Mouse (Mus musculus): Measurements from ENCODE around the gene Arl14. TPM values are rescaled to one million over a fixed set of nuclear protein-coding genes. Genes with fewer than 3 reads are reported as not detected.
"Not testable (repeated sequence)": the region's sequence is repeated elsewhere in the genome, so short reads cannot be mapped to it uniquely, and the experiment has no call there.

Arl14 gene
- polyA plus RNA-seq, 1 experiment from 2014 or later, result not detected

DNA sequence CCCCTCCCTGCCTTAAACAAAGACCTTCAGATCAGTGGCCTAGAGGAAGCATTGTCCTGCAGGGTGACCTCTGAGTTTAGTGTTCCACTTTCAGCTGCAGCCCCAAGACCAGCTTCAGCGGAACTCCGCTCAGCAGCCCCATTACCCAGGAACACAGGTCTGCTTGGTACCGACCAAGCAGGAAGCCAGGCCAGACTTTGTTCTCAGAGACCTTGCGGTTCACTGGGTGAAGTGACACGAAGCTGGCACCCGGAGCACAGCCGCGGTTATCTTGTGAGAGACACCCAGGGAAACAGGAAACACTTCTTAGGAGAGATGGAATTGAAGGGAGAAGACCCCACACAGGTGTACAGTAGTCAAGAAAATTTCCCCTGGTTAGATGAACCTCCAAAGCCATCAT lies 1.4 kb downstream of the Arl14 start:
- peak overlapping the region; percentile 56 for H3K27ac ChIP-seq
- no peak overlapping the region for H3K4me3 ChIP-seq
- peaks cover 5% of the 10 kb centered on the region; the same call in 1 of the 2 replicates for H3K4me1 ChIP-seq (replicated peaks)
- H3K27me3 ChIP-seq (ENCODE audit: insufficient read depth, poor library complexity, severe bottlenecking), result no peaks in the 10 kb centered on the region
- WGBS, result 72% methylated on average over 8 of the region's 8 CpGs
- no peak for DNase-seq (ENCODE audit: low spot score)
- no peaks in the 10 kb centered on the region for H3K9me3 ChIP-seq
- H3K36me3 ChIP-seq, result no peaks in the 10 kb centered on the region

DNA sequence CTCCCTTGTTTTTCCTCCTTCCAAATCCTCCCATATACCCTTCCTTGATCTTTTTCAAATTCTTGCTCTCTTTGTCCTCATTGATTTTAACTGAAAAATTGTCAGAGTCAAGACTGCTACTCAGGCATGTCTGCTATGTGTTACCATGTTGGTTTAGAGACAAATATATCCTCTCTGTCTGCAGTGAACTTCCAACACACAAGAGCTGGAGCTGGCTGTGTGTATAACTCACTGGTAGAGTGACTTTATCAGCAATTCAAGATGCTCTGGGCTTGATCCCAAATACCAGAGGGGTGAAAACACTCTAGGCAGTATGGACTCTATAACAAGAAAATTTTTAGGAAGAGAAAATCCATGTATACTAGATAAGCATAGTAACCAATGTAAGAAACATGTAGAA lies 2.8 kb downstream of the Arl14 start:
- no peak for DNase-seq (ENCODE audit: low spot score)
- no peaks in the 10 kb centered on the region for H3K36me3 ChIP-seq
- peaks cover 5% of the 10 kb centered on the region; the same call in 1 of the 2 replicates for H3K4me1 ChIP-seq (replicated peaks)
- no peak overlapping the region for H3K27ac ChIP-seq
- H3K4me3 ChIP-seq, result no peak overlapping the region
- no peaks in the 10 kb centered on the region for H3K9me3 ChIP-seq
- H3K27me3 ChIP-seq (ENCODE audit: insufficient read depth, poor library complexity, severe bottlenecking), result no peaks in the 10 kb centered on the region

DNA sequence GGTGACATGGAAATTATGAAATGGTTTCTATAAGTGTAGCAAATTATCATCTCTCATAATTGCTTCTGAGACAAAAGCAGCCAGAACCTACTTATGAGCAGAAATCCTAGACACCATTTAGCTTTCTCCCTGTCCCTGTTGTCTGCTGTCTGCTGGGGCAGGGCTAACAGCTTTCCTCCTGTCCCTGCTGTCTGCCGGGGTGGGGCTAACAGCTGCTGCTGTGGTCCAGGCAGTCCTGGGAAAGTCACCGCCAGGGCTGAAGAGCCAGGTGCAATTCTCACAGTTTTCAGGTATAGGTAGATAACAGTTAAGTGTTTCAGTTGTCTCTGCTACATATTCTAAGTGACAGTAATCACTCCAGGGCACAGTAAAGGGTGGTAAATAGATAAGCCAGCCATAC lies 4.3 kb downstream of the Arl14 start:
- 74% methylated on average over 2 of the region's 2 CpGs for WGBS
- H3K27ac ChIP-seq, result no peak overlapping the region

DNA sequence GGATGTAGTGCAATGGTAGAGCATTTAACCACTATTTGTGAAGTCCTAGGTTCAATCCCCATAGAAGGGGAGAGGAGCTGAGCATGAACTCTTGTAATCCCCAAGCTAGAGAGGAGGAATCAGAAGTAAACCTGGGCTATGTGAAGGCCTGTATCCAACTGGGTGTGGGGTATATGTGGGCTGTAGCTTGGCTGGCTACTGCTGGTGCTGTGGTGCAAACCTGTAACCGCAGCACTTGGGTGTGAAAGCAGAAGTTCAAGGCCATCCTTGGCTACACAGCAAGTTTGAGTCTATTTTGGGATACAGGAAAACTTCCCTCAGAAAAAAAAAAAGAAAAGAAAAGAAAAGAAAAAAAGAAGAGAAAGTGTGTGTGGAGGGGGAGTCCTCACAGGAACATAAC lies 5.8 kb downstream of the Arl14 start:
- H3K27me3 ChIP-seq (ENCODE audit: insufficient read depth, poor library complexity, severe bottlenecking), result no peaks in the 10 kb centered on the region
- 83% methylated on average over 1 of the region's 1 CpGs for whole genome bisulfite sequencing
- peaks cover 5% of the 10 kb centered on the region; the same call in 1 of the 2 replicates for H3K4me1 ChIP-seq (replicated peaks)
- no peak overlapping the region for H3K4me3 ChIP-seq
- DNase-seq (ENCODE audit: low spot score), result no peak
- no peaks in the 10 kb centered on the region for H3K9me3 ChIP-seq
- no peaks in the 10 kb centered on the region for H3K36me3 ChIP-seq
- no peak overlapping the region for H3K27ac ChIP-seq

More for the DNA sequence above, 4.3 kb downstream of the Arl14 start:
- Histone ChIP-seq H3K9me3 (no peaks in the 10 kb centered on the region), H3K27me3 (ENCODE audit: insufficient read depth, poor library complexity, severe bottlenecking) (no peaks in the 10 kb centered on the region), H3K4me1 (replicated peaks) (peaks cover 5% of the 10 kb centered on the region; the same call in 1 of the 2 replicates), H3K4me3 (no peak overlapping the region), H3K36me3 (no peaks in the 10 kb centered on the region)
- no peak for DNase-seq (ENCODE audit: low spot score)

DNA sequence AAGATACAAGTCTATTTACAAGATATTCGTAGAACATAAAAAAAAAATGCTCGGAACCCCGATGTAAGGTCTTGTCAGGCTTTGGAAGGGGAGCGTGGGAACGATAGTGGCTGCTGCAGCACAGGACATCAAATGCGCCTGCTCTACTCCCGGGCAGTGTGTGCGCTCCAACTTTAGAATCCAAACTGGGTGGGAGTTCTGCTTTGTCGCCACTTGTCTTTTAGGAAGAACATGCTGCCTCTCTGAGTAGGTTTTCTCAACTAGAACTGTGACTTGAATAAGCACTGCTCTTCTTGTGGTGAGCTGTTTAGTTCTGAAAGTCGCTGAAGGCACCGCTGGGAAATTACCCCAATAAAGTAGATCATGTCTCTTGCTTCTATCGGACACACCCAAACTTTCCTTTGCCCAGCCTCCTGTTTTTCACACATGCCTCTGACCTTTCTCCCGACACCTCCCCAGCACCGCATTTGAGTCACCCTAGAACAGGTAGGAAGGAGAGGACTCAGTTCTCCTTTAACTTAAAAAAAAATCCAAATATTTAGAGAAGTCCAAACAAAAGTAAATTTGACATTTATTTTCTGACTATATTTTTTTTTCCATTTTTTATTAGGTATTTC lies 9.4 kb downstream of the Arl14 start:
- no peak overlapping the region for H3K4me3 ChIP-seq
- H3K36me3 ChIP-seq, result no peaks in the 10 kb centered on the region
- 92% methylated on average over 14 of the region's 14 CpGs for WGBS
- H3K4me1 ChIP-seq (replicated peaks), result no peaks in the 10 kb centered on the region
- no peaks in the 10 kb centered on the region for H3K27me3 ChIP-seq (ENCODE audit: insufficient read depth, poor library complexity, severe bottlenecking)
- no peak for DNase-seq (ENCODE audit: low spot score)
- no peaks in the 10 kb centered on the region for H3K9me3 ChIP-seq
- no peak overlapping the region for H3K27ac ChIP-seq

DNA sequence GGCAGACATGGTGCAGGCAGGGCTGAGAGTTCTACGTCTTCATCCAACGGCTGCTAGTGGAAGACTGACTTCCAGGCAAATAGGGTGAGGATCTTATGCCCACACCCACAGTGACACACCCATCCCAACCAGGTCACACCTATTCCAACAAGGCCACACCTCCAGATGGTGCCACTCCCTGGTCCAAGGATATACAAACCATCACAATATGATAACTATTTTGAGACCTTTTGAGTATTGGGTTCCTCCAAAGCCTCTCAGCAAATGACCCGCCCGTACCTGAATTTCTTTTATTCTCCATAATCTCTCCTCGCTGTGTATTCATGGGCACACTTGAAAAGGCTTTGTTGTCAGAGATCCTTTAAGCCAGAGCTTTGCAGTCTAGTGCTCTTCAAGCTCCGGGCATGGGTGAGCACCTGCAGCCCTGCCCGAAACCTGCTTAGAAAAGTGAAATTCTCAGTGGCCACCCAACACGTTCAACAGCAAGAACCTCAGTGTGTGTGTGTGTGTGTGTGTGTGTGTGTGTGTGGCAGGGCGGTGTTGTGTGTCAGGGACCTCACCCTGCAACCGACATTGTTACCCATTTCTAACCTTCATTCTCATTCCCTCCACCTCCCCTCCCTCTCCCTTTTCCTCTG lies 11.5 kb downstream of the Arl14 start:
- WGBS, result 88% methylated on average over 10 of the region's 10 CpGs
- H3K4me1 ChIP-seq (replicated peaks); DNase-seq (ENCODE audit: low spot score); H3K36me3 ChIP-seq; H3K9me3 ChIP-seq; H3K4me3 ChIP-seq; H3K27ac ChIP-seq; H3K27me3 ChIP-seq (ENCODE audit: insufficient read depth, poor library complexity, severe bottlenecking): not testable (repeated sequence)

DNA sequence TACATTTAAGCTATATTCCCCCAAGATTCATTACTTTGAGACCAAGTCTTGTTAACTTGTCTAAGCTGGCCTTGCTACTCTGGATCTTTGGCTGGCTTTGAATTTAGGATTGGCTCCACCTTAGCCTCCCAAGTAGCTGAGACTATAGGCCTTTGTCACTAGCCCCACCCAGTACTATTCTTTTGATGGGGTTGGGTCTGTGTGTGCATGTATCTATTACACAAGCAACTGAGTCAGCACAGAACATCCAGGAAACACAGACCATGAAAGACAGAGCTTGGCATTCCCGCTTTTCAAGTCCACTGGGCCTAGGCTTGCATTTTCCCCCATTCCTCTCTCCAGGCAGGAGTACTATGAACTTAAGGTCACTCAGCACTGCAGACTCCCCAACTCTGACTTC lies 12.3 kb downstream of the Arl14 start:
- DNase-seq (ENCODE audit: low spot score), result no peak
- no peak overlapping the region for H3K27ac ChIP-seq
- no peaks in the 10 kb centered on the region for H3K27me3 ChIP-seq (ENCODE audit: insufficient read depth, poor library complexity, severe bottlenecking)
- H3K4me3 ChIP-seq, result no peak overlapping the region
- H3K4me1 ChIP-seq (replicated peaks), result no peaks in the 10 kb centered on the region
- no peaks in the 10 kb centered on the region for H3K36me3 ChIP-seq
- WGBS, result 90% methylated on average over 1 of the region's 1 CpGs
- no peaks in the 10 kb centered on the region for H3K9me3 ChIP-seq

DNA sequence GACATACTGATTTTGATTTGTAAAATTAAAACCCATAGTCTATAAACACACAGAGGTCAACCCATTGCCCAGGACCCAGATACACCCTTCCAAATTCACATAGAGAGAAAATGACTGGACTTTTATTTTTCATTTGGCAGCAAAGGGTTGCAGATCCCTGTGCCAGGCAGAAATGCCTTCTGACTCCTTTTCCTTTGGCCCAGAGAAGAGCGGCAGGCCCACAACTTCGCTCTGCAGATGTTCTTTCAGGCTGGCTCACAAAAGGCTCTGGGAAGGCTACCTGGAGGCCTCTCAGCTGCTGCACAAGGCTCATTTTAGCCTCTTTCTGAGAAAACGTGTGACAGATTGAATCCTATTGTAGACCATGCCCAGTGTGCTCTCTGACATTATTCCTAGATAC lies 13.6 kb downstream of the Arl14 start:
- DNase-seq (ENCODE audit: low spot score), result no peak
- no peaks in the 10 kb centered on the region for H3K4me1 ChIP-seq (replicated peaks)
- H3K9me3 ChIP-seq, result no peaks in the 10 kb centered on the region
- WGBS, result 83% methylated on average over 3 of the region's 3 CpGs
- no peak overlapping the region for H3K27ac ChIP-seq
- no peak overlapping the region for H3K4me3 ChIP-seq
- no peaks in the 10 kb centered on the region for H3K27me3 ChIP-seq (ENCODE audit: insufficient read depth, poor library complexity, severe bottlenecking)
- no peaks in the 10 kb centered on the region for H3K36me3 ChIP-seq

DNA sequence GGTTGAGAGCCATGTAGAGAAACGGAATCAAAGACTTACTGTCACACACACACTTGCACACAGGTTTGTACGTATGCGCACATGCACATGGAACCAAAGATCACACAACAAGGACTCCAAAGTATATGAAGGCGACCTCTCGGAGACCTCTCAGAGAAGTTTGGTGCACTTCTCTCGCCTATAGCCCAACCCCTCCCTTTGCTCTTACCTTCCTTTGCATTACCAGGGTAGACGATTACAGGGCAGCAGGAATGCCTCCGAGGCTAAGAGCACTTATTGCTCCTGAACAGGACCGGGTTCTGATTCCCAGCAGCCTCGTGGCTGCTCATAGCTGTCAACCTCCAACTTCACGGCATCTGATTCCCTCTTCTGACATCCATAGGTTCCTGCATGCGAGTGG lies 14.3 kb downstream of the Arl14 start:
- Histone ChIP-seq H3K4me1 (replicated peaks) (no peaks in the 10 kb centered on the region), H3K4me3 (no peak overlapping the region), H3K27me3 (ENCODE audit: insufficient read depth, poor library complexity, severe bottlenecking) (no peaks in the 10 kb centered on the region), H3K27ac (no peak overlapping the region), H3K36me3 (no peaks in the 10 kb centered on the region), H3K9me3 (no peaks in the 10 kb centered on the region)
- DNase-seq (ENCODE audit: low spot score), result no peak
- WGBS, result 90% methylated on average over 12 of the region's 12 CpGs

DNA sequence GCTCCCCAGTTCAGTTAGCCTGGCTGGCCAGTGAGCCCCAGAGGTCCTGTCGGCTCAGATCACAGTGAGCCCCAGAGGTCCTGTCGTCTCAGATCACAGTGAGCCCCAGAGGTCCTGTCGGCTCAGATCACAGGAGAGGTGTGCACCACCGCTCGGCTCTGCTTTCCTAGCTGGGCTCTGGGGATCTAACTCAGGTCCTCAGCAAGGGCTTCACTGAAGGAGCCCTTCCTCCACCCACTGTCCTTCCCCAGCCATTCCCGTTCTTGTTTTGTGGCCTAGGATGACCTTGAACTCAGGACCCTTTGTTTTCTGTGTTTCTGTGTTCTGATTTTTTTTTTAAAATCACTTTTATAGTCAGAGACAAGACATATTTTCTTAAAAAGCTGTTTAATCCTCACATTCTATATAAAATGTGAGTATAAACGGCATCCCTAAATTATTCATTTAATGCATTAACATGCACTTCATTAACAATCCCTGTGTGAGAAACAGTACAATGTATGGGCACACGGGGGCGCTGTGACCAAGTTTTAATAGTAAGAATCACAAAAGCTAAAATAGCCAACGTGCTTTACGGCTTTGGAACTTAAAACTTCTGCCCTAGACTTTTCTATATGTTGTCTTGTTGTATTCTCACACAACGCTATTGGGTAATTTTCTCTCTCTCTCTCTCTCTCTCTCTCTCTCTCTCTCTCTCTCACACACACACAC lies 16.1 kb downstream of the Arl14 start:
- H3K27me3 ChIP-seq (ENCODE audit: insufficient read depth, poor library complexity, severe bottlenecking), result no peaks in the 10 kb centered on the region
- no peaks in the 10 kb centered on the region for H3K36me3 ChIP-seq
- H3K4me3 ChIP-seq, result no peak overlapping the region
- WGBS, result 46% methylated on average over 12 of the region's 12 CpGs
- peak; percentile 61 for DNase-seq (ENCODE audit: low spot score)
- H3K27ac ChIP-seq, result no peak overlapping the region
- H3K4me1 ChIP-seq (replicated peaks), result no peaks in the 10 kb centered on the region
- no peaks in the 10 kb centered on the region for H3K9me3 ChIP-seq

DNA sequence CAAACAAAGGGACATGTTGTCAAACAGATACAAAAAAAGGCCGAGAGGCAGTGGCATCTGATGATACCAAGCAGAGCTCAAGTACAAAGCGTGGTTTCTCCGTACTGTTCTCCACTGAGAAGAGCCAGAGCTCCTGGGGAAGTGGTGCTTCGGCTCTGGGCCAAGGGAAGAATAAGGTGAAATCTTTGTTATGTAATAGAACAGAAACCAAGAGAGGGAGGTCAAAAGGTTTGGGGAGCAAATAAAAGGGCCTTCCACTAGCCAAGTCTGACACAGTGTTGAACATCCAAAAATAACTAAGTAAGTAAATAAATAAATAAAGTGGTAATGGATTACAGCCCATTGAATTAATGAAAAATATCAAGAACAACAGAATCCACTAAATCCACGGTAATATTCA lies 17.0 kb downstream of the Arl14 start:
- WGBS, result 84% methylated on average over 5 of the region's 5 CpGs
- H3K4me3 ChIP-seq, result no peak overlapping the region
- no peaks in the 10 kb centered on the region for H3K9me3 ChIP-seq
- H3K27ac ChIP-seq, result no peak overlapping the region
- H3K4me1 ChIP-seq (replicated peaks), result peaks cover 1% of the 10 kb centered on the region; the same call in 1 of the 2 replicates
- DNase-seq (ENCODE audit: low spot score), result no peak
- no peaks in the 10 kb centered on the region for H3K36me3 ChIP-seq
- H3K27me3 ChIP-seq (ENCODE audit: insufficient read depth, poor library complexity, severe bottlenecking), result no peaks in the 10 kb centered on the region

DNA sequence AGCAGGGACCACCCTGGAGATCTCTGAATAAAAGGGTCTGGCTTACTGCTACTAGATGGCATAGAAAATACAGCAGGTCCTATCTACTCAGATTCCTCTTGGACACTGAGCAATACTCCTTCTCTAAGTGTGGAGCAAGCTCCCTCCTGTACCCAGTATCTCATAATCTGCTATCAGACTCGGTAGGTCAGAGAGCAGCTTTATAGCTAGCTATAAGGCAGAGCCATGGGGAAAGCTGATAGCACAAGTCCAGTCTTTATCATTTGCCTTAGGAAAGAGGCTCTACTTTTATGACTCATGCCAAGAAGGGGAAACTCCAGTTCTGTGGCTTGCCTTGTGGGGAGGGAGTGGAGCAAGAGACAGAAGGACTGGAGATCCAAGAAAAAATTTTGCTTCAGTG lies 18.8 kb downstream of the Arl14 start:
- 79% methylated on average over 1 of the region's 1 CpGs for WGBS
- H3K36me3 ChIP-seq, result no peaks in the 10 kb centered on the region
- H3K9me3 ChIP-seq, result no peaks in the 10 kb centered on the region
- DNase-seq (ENCODE audit: low spot score), result no peak
- H3K4me3 ChIP-seq, result no peak overlapping the region
- no peaks in the 10 kb centered on the region for H3K27me3 ChIP-seq (ENCODE audit: insufficient read depth, poor library complexity, severe bottlenecking)
- H3K27ac ChIP-seq, result no peak overlapping the region
- H3K4me1 ChIP-seq (replicated peaks), result peaks cover 3% of the 10 kb centered on the region; the same call in 1 of the 2 replicates

DNA sequence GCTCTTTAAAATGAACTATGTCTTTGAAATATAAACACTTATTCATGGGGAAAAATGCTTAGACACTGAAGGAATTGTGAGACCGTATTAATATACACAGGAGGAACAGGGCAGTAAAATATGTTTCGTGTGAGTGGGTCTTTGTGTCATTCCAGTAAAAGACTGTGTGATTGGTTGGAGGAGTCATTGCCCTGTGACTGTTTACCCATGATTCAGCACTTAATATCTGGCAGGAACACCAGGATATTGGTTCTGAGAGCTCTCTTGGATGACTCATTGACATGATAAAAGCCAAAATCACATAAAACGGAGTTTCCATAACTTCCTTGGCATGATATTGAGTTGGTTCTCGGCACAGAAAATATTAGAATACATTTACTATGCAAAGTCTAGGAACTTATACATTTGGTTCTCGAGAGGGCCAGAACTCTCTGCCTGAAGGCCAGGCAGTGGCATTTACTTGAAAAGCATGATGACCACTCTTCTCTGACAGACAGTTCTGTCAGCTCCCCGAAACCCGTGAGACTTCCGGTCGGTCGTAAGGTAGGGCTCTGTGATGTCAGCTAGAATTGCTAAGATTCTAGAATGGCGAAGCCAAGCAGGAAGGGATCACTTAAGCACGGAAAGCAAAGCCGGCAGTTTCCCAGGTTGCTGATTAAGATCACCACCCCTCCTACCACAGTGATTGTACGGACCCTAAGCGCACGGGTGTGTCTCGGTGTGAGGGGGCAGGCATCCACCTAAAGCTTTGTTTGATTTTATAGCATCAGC lies 31.1 kb downstream of the Arl14 start:
- 94% methylated on average over 17 of the region's 17 CpGs for WGBS
- H3K4me3 ChIP-seq, result no peak overlapping the region
- H3K27me3 ChIP-seq (ENCODE audit: insufficient read depth, poor library complexity, severe bottlenecking), result no peaks in the 10 kb centered on the region
- no peaks in the 10 kb centered on the region for H3K4me1 ChIP-seq (replicated peaks)
- H3K27ac ChIP-seq, result no peak overlapping the region
- H3K9me3 ChIP-seq, result no peaks in the 10 kb centered on the region
- no peaks in the 10 kb centered on the region for H3K36me3 ChIP-seq
- no peak for DNase-seq (ENCODE audit: low spot score)
